Mouse (Mus musculus): ENCODE data around the gene Jmjd6.
A peak's percentile ranks its signal among the peaks of the same experiment; 100 is the strongest.

DNA sequence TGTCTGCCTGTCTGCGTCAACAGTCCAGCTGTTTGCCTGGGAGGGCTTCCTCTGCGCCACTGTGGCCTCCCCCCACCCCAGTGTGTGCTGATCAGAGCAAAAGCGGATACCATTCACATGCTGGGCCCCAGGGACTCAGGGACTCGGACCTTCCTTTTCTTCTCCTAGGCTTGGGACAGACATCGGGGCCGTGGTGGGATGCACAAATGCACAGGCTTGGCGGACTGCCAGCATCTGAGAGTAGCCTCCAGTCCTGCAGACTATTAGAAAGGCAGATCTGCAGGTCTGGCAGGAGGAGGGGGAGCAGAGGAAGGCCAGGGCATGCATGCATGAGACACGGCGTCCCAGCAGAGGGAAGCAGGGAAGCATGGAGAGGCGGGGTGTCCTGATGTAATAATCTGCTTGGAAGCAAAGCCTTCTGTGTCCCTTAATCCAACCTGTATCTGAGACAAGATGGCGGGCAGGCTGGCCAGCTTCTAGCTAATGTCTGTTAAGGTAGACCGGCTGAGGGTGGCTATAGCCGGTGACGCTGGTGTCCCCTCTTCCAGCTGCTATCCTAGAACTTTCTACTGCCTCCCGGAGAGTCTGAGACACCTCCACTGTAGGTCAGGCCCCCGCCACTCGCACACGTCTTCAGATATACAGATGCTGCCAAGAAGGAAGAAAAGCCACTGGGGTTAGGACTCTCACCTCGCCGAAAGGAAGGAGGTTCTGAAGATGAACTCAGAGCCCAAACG lies 30.3 kb downstream of the Jmjd6 start:
- TF ChIP-seq POLR2A (IDR thresholded peaks at IDR 0.05; ENCODE audit: borderline replicate concordance, extremely low read depth, insufficient read depth, insufficient read length, poor library complexity, severe bottlenecking) (no peak), CTCF (IDR thresholded peaks at IDR 0.05; ENCODE audit: borderline replicate concordance, extremely low read depth, insufficient read depth, insufficient read length) (peak; percentile 30; the same call in 1 of the 2 replicates)
